Mouse (Mus musculus): ENCODE measurements at regions not wholly inside any gene's neighbourhood (a gene's known extent, or its start where the extent isn't known, plus 50 kb on each side); places are given as distances from the start of the nearest gene placed in this dataset.

DNA sequence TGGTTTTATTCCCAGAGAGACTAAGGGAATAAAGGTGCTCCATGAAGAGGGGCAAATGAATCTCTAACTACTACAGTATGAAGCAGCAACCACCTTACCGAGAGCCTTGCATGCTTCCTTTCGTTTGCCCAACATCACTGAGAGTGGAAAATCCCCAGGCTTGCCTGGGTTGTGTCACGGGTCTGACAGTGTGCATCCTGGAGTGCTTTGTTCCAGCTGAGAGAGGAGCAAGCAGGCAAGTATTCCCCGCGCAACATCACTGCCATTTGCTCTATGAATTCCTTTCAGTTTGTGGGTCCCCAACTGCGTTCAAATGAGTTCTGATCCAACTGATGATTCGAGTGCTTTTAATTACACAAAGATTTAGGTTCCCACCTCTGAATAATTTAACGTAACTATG, 253.9 kb upstream of the Nsun2 start:
- TF ChIP-seq CTCF (IDR thresholded peaks at IDR 0.05), result no peak
- TF ChIP-seq EP300 (IDR thresholded peaks at IDR 0.05), result no peak

Data from lung, postnatal 0 days (tissue).